Mouse (Mus musculus): ENCODE data around the gene Brat1.

The Brat1 gene

GRCm38 (mm10) chr5:140702103-140702513, 2.7 kb upstream of the Brat1 start, which contains the start of gene Iqce:
Gene Iqce (minus strand): TSS chr5:140702378.
- DNase-seq: peak; percentile 90

- peak; percentile 17 for DNase-seq
Observed at GRCm38 (mm10) chr5:140702618-140703175, 2.1 kb upstream of the Brat1 start.

- DNase-seq: no peak
Observed at GRCm38 (mm10) chr5:140703480-140704377, 1.1 kb upstream of the Brat1 start.

GRCm38 (mm10) chr5:140705501-140706171, 825 bp downstream of the Brat1 start:
- peak; percentile 23 for DNase-seq

GRCm38 (mm10) chr5:140710315-140710714, 5.5 kb downstream of the Brat1 start:
- no peak for DNase-seq

DNA sequence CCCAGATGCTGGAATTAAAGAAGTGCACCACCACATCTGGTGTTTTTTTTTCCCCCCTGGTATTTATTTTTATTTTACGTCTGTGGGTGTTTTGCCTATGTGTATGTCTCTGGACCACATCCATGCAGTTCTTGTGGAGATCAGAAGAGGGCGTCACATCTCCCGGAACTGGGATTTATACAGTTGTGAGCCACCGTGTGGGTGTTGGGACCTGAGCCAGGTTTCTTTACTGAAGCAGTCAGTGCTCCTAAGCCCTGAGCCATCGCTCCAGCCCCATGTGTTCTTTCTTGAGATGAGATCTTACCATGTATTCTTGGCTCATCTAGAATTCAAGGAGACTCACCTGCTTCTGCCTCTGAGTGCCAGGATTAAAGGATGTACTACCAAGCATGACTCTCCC, 6.2 kb downstream of the Brat1 start:
- no peak for DNase-seq

- DNase-seq: no peak
Observed at GRCm38 (mm10) chr5:140720773-140721172, 16.0 kb downstream of the Brat1 start.

DNA sequence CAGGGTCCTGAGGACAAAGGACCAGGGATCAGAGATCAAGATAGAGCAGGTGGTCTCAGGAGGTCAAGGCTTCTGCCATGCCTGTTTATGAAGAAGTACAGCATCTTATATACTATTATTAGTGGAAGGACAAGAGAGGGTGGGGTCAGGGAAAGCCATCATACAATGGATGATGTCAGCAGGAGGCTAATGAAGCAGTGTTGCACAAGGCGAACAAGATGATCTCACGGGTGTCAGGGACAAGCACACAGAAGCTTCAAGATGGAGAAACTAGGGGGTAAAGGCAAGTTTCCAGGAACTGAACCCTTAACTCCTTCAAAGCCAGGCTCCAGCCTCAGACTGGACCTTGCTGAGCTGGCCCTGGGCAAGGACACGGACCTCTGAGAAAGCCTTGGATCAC, 17.3 kb downstream of the Brat1 start:
- DNase-seq: no peak

GRCm38 (mm10) chr5:140723822-140724221, 19.0 kb downstream of the Brat1 start, which contains the start of gene Amz1:
Gene Amz1 (plus strand): TSS chr5:140724127.
- DNase-seq: no peak

- DNase-seq: no peak
Observed at GRCm38 (mm10) chr5:140726062-140726839, 21.4 kb downstream of the Brat1 start.

DNA sequence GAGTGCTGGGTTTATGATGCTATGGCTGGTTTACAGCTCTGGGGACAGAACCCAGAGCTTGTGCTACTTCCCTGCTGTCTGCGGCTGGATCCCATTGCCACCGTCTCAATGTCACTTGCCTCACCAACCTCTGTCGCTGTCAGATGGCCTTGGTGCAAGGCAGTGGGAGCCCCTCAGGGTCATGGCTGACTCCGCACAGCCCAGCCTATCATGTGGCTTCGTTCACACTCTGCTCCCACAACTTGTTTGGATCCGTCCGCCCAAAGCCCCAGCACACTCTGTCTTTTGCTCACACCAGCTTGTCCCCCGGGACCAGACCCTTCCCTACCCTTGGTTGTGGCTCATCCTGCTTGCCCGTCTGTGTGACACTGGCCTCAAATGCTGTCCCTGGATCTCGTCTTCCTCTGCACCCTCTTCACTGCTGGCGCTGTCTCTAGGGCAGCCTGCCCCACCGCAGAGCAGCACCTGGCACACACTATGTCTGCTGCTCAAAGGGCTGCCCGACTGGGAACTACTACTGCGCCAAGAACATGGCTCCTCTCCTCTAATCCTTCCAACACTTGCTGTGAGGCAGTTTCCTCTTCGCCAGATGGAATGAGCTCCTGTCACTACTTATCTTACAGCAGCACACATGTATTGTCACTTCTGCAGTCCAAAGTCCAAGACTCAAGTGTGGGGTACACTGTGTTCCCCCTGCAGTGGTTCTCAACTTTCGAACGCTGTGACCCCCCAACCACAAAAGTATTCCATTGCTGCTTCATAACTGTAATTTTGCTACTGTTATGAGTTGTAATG, 22.3 kb downstream of the Brat1 start:
- no peak for DNase-seq

GRCm38 (mm10) chr5:140731040-140731797, 26.4 kb downstream of the Brat1 start:
- no peak for DNase-seq

- DNase-seq: peak; percentile 42
Observed at GRCm38 (mm10) chr5:140732195-140732594, 27.4 kb downstream of the Brat1 start.

DNA sequence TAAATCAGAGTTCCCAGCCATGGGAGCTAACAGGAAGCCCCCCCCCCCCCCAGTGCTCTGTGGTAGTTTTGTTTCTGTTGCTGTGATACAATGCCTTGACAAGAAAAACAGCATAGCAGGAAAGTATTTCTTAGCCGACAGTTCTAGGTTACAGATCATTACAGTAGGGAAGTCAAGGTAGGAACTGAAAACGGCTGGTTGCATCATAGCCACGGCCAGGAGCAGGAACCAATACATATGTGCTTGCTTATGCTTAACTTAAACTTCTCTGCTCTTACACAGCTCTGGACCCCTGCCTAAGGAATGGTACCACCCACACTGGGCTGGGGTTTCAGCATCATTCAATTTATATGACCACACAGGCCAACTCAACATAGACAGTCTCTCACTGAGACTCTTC, 28.5 kb downstream of the Brat1 start:
- DNase-seq: no peak

- no peak for DNase-seq
Observed at GRCm38 (mm10) chr5:140735297-140735696, 30.5 kb downstream of the Brat1 start.

DNA sequence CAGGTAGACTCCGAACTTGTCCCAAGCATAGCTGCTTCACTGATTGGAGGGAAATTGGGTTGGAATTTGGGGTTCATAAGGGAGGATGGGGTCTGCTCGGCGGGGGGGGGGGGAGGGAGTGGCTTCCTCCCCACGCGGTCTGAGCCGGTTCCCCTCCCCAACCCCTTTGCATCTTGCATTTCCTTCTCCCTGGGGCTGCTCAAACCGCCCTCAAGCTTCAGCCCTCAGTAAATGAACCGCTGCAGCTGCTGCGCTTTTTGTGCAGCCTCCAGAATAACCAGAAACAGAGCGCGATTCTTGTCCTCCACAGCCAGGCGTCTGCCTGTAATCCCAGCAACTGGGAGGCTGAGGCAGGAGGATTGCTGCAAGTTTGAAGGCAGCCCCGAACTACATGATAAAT, 31.4 kb downstream of the Brat1 start:
- no peak for DNase-seq

- DNase-seq: no peak
Observed at GRCm38 (mm10) chr5:140739813-140740212, 35.0 kb downstream of the Brat1 start.

- no peak for DNase-seq
Observed at GRCm38 (mm10) chr5:140741040-140741439, 36.2 kb downstream of the Brat1 start.

DNA sequence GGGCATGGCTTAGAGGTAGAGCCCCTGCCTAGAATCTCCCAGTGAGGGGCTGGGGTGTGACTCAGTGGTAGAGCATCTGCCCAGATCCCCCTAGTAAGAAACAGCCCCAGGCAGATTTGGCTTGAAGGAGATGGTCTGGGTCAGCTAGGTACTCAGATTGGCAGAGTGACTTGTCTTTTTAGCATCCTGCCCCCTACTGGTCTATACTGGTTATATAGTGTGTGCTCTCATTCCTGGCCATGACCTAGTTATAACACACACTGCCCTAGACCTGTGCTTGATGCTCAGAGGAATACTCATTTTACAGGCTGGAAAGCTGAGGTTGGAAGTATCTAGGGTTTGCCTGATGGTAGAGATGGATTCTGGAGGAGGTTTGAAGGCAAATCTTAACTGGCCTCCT, 37.1 kb downstream of the Brat1 start:
- no peak for DNase-seq

- no peak for DNase-seq
Observed at GRCm38 (mm10) chr5:140743706-140744131, 38.9 kb downstream of the Brat1 start.

- no peak for DNase-seq
Observed at GRCm38 (mm10) chr5:140748425-140748824, 43.6 kb downstream of the Brat1 start.
